Mouse (Mus musculus): ENCODE data around the gene Prrc2b. TPM values are rescaled to one million over a fixed set of nuclear protein-coding genes. Genes with fewer than 3 reads are reported as not detected.

The Prrc2b gene
- polyA plus RNA-seq, 1 experiment from 2014 or later, result 7.7 TPM

DNA sequence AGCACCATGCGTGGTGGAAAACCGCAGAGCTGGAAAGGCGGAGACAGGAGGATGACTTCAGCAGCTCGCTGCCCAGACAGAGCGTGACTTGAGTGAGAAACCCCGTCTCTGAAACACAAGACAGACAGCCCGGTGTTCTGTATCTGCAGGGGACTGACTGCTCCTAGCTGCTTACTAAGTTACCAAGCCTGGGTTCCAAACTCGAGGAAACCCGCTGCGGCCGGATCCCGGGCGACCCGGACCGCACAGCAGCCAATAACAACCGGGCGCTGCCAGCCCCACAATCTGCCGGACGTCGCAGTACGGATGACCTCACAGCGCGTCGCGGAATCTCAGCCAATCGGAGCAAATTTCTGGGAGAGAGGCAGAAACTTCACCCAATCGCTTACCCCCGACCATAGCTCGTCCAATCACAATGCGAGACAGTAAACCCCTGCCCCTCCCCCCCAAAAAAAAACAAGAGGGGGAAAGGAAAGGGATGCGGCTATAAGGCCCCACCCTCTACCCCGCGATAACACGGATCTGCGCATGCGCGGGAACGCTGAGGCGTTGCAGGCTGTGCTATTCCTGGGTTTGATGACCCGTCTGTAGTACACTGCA, 13.1 kb upstream of the Prrc2b start:
- WGBS (ENCODE audit: insufficient replicate concordance), result under 1% methylated on average over 40 of the region's 40 CpGs
- peak overlapping the region; percentile 74 for H3K4me2 ChIP-seq
- H3K27me3 ChIP-seq, result no peaks in the 10 kb centered on the region
- ATAC-seq (ENCODE audit: low read depth) (peak; percentile 92), DNase-seq (peak; percentile 94)
- H3K9ac ChIP-seq, result peak overlapping the region; percentile 74
- H3K9me3 ChIP-seq (replicated peaks), result no peaks in the 10 kb centered on the region
- no peaks in the 10 kb centered on the region for H3K36me3 ChIP-seq
- peak overlapping the region; percentile 92 for H3K27ac ChIP-seq
- peak overlapping the region; percentile 64 for H3K4me3 ChIP-seq (replicated peaks)
- peaks cover 46% of the 10 kb centered on the region for H3K4me1 ChIP-seq (replicated peaks)

DNA sequence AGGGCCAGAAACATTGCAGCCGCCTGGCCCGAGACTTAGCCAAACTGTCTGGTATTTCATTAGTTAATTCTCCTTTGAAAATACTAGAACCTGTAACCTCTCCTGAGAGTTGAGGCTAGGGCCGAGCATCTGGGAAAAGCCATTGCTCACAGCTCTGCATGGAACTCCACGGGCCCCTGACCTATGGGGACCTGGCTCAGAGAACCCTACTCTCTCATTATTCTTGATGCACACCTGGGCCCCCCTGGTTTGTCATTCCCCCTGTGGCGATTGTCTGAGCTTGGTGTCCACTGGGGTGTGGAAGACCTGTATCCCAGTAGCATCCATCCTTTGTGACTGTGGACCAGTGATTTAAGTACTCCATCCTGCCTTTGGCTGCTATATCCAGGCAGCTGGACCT, 11.5 kb upstream of the Prrc2b start:
- 74% methylated on average over 5 of the region's 5 CpGs for WGBS (ENCODE audit: insufficient replicate concordance)
- no peaks in the 10 kb centered on the region for H3K36me3 ChIP-seq

GRCm38 (mm10) chr2:32140498-32140934, 10.4 kb upstream of the Prrc2b start:
- Histone ChIP-seq H3K4me3 (replicated peaks) (no peak overlapping the region), H3K4me2 (no peak overlapping the region), H3K27ac (no peak overlapping the region; the same call in 1 of the 2 replicates), H3K9me3 (replicated peaks) (no peaks in the 10 kb centered on the region), H3K36me3 (no peaks in the 10 kb centered on the region), H3K4me1 (replicated peaks) (peaks cover 42% of the 10 kb centered on the region), H3K27me3 (no peaks in the 10 kb centered on the region), H3K9ac (no peak overlapping the region)
- ATAC-seq (ENCODE audit: low read depth), result no peak
- DNase-seq, result no peak
- 57% methylated on average over 4 of the region's 4 CpGs for WGBS (ENCODE audit: insufficient replicate concordance)

More for the DNA sequence above, 11.5 kb upstream of the Prrc2b start:
- no peak for DNase-seq
- no peak for ATAC-seq (ENCODE audit: low read depth)
- H3K4me2 ChIP-seq, result no peak overlapping the region
- H3K27me3 ChIP-seq, result no peaks in the 10 kb centered on the region
- H3K4me3 ChIP-seq (replicated peaks), result no peak overlapping the region
- no peak overlapping the region for H3K9ac ChIP-seq
- peaks cover 31% of the 10 kb centered on the region for H3K4me1 ChIP-seq (replicated peaks)
- H3K9me3 ChIP-seq (replicated peaks), result no peaks in the 10 kb centered on the region
- no peak overlapping the region for H3K27ac ChIP-seq

DNA sequence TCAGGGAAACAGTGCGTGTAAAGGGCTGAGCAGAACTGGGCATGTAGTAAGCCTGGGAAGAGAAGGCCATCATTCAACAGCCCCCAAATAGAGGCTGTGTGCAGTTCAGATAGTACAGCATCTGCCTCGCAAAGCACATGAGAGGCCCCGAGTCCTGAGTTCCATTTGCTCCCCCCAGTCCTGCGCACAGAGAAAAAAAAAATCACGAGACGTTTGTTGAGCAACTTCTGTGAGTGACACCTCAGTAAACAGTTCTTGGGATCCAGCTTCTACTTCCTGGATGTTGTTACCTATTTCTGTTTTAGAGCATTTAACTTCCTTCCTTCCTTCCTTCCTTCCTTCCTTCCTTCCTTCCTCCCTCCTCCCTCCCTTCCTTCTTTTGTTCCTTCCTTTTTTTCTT, 9.3 kb upstream of the Prrc2b start:
- H3K4me2 ChIP-seq, result no peak overlapping the region
- H3K4me3 ChIP-seq (replicated peaks), result no peak overlapping the region
- DNase-seq (no peak), ATAC-seq (ENCODE audit: low read depth) (no peak)
- no peaks in the 10 kb centered on the region for H3K9me3 ChIP-seq (replicated peaks)
- H3K36me3 ChIP-seq, result no peaks in the 10 kb centered on the region
- H3K4me1 ChIP-seq (replicated peaks), result peaks cover 44% of the 10 kb centered on the region
- H3K9ac ChIP-seq, result no peak overlapping the region
- no peaks in the 10 kb centered on the region for H3K27me3 ChIP-seq
- WGBS (ENCODE audit: insufficient replicate concordance), result 52% methylated on average over 6 of the region's 6 CpGs
- H3K27ac ChIP-seq, result no peak overlapping the region

- Histone ChIP-seq H3K4me2 (no peak overlapping the region), H3K27me3 (no peaks in the 10 kb centered on the region), H3K9me3 (replicated peaks) (no peaks in the 10 kb centered on the region), H3K36me3 (no peaks in the 10 kb centered on the region), H3K27ac (no peak overlapping the region; the same call in 1 of the 2 replicates), H3K4me3 (replicated peaks) (no peak overlapping the region), H3K9ac (no peak overlapping the region), H3K4me1 (replicated peaks) (peaks cover 40% of the 10 kb centered on the region)
- no peak for ATAC-seq (ENCODE audit: low read depth)
- DNase-seq, result no peak
- 59% methylated on average over 6 of the region's 6 CpGs for WGBS (ENCODE audit: insufficient replicate concordance)
Measured at GRCm38 (mm10) chr2:32142368-32142767, 8.5 kb upstream of the Prrc2b start.

- 0 out of 2 replicates have a peak overlapping the region, but pooled peaks have one; percentile 6 for H3K4me2 ChIP-seq
Measured at GRCm38 (mm10) chr2:32144633-32145032, 6.2 kb upstream of the Prrc2b start.

DNA sequence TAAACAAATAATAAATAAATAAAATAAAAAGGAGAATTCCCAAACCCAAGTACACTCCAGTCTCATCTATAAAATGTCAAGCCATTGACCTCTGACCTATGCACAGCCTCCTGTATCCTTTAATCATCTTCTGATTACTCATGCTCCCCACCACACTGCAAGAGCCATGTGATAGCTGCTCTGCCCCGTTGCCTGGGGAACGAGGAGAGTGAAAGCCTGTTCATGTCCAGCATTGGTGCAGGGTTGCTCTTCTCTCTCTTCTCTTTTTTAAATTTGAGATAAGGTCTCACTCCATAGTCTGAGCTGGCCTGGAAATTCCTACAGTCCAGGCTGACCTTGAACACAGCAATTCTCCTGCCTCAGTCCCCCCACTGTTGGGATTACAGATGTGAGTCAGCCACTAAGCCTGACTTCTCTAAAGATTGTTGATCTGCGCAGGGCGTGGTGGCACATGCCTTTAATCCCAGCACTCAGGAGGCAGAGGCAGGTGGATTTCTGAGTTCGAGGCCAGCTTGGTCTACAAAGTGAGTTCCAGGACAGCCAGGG, 4.2 kb upstream of the Prrc2b start:
- DNase-seq (no peak), ATAC-seq (ENCODE audit: low read depth) (no peak)
- Histone ChIP-seq H3K36me3 (no peaks in the 10 kb centered on the region), H3K4me3 (replicated peaks) (no peak overlapping the region), H3K4me1 (replicated peaks) (peaks cover 30% of the 10 kb centered on the region), H3K4me2 (no peak overlapping the region), H3K27me3 (no peaks in the 10 kb centered on the region), H3K27ac (no peak overlapping the region), H3K9me3 (replicated peaks) (no peaks in the 10 kb centered on the region), H3K9ac (no peak overlapping the region)
- WGBS (ENCODE audit: insufficient replicate concordance), result 62% methylated on average over 5 of the region's 5 CpGs

More at GRCm38 (mm10) chr2:32144633-32145032, 6.2 kb upstream of the Prrc2b start:
- Histone ChIP-seq H3K27ac (peak overlapping the region; percentile 88), H3K4me3 (replicated peaks) (no peak overlapping the region), H3K4me1 (replicated peaks) (peaks cover 25% of the 10 kb centered on the region), H3K36me3 (no peaks in the 10 kb centered on the region), H3K9me3 (replicated peaks) (no peaks in the 10 kb centered on the region), H3K9ac (peak overlapping the region; percentile 24; the same call in 1 of the 2 replicates), H3K27me3 (no peaks in the 10 kb centered on the region)
- ATAC-seq (ENCODE audit: low read depth) (peak; percentile 81), DNase-seq (no peak)
- 31% methylated on average over 5 of the region's 5 CpGs for WGBS (ENCODE audit: insufficient replicate concordance)

- ATAC-seq (ENCODE audit: low read depth) (no peak), DNase-seq (no peak)
- no peaks in the 10 kb centered on the region for H3K36me3 ChIP-seq
- peak overlapping the region; percentile 63 for H3K27ac ChIP-seq
- peaks cover 56% of the 10 kb centered on the region for H3K4me1 ChIP-seq (replicated peaks)
- H3K9me3 ChIP-seq (replicated peaks), result no peaks in the 10 kb centered on the region
- H3K4me2 ChIP-seq, result peak overlapping the region; percentile 93
- 52% methylated on average over 1 of the region's 1 CpGs for WGBS (ENCODE audit: insufficient replicate concordance)
- H3K9ac ChIP-seq, result peak overlapping the region; percentile 98
- no peaks in the 10 kb centered on the region for H3K27me3 ChIP-seq
- peak overlapping the region; percentile 94 for H3K4me3 ChIP-seq (replicated peaks)
Measured at GRCm38 (mm10) chr2:32150135-32150534, 747 bp upstream of the Prrc2b start.

- H3K27me3 ChIP-seq, result no peaks in the 10 kb centered on the region
- peak overlapping the region; percentile 94 for H3K4me3 ChIP-seq (replicated peaks)
- H3K9me3 ChIP-seq (replicated peaks), result no peaks in the 10 kb centered on the region
- H3K27ac ChIP-seq, result peak overlapping the region; percentile 63
- peak overlapping the region; percentile 98 for H3K9ac ChIP-seq
- H3K4me2 ChIP-seq, result peak overlapping the region; percentile 93
- peaks cover 56% of the 10 kb centered on the region for H3K4me1 ChIP-seq (replicated peaks)
- DNase-seq (no peak), ATAC-seq (ENCODE audit: low read depth) (no peak)
- no peaks in the 10 kb centered on the region for H3K36me3 ChIP-seq
- WGBS (ENCODE audit: insufficient replicate concordance), result 7% methylated on average over 7 of the region's 7 CpGs
Measured at GRCm38 (mm10) chr2:32150562-32150923, 339 bp upstream of the Prrc2b start.

DNA sequence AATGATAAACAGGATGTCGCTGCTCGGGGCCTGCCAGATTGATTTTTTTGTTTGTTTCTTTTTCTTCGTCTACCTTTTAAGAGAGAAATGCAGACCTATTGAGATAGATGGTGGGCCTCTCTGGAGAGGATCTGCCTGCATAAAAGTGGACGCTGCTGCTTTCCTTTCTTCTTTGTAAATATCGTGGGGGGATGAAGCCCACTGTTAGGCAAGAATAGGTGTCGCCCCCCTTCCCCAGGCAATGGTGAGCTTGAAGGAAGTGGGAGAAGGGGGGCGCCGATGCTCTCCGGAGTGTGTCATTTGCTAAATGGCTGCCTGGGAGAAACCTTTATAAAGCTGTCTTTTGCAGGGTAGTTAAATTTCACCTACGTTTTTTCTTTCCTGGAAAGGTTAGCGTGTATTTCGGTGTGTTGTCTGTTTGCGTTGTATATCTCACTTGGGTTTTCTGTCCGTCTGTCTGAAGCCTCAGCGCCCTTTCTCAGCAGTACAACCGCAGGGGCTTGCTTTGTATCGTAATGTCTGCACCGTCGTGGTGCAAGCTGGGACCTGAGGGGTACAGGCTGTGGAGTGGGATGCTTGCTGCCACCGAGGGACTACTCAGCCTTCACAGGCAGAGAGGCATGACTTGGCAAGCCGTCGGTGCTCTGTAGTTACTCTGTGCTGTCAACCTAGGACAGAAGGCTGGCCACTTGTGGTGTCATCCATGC, 931 bp downstream of the Prrc2b start:
- Histone ChIP-seq H3K36me3 (0 out of 2 replicates have a peak, but pooled peaks cover 3% of the 10 kb centered on the region), H3K9me3 (replicated peaks) (no peaks in the 10 kb centered on the region), H3K27ac (peak overlapping the region; percentile 95), H3K27me3 (no peaks in the 10 kb centered on the region), H3K4me3 (replicated peaks) (peak overlapping the region; percentile 94), H3K4me2 (peak overlapping the region; percentile 93), H3K9ac (peak overlapping the region; percentile 98), H3K4me1 (replicated peaks) (peaks cover 64% of the 10 kb centered on the region)
- under 1% methylated on average over 22 of the region's 22 CpGs for WGBS (ENCODE audit: insufficient replicate concordance)
- DNase-seq (no peak), ATAC-seq (ENCODE audit: low read depth) (peak; percentile 76)

DNA sequence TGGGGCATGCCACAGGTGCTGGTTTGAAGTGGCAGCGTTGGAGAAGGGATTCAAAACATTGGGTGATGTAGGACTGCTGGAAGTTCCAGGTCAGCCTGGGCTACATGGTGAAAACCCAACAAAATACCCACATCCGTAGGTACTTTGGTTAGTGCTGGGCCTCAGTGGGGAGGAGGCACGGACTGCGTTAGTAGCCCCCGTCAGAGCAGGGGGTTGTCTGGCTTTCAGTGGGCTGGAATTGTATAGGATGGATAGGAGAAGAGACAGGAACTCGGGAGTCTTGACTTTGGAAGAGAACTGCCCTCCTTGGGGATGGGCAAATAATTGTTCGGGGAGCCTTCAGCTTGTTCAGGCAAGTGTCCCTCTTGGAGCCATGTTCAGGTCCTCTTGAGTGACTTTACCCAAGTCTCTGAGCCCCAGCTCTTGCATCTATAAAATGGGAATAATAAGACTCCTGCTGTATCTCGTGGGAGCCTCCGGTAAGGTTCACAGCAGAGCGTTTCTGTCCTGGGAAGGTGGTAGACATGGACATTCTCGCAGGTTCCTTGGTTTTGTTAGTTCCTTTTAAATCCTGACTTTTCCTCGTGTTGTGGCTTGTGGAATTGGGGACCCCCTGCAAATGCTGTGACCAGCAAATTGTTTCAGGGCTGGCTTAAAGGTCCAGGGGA, 1.6 kb downstream of the Prrc2b start:
- H3K27me3 ChIP-seq, result no peaks in the 10 kb centered on the region
- peak overlapping the region; percentile 94 for H3K4me3 ChIP-seq (replicated peaks)
- peak overlapping the region; percentile 93 for H3K4me2 ChIP-seq
- ATAC-seq (ENCODE audit: low read depth) (peak; percentile 5; the same call in 1 of the 2 replicates), DNase-seq (no peak)
- peaks cover 69% of the 10 kb centered on the region for H3K4me1 ChIP-seq (replicated peaks)
- 0 out of 2 replicates have a peak, but pooled peaks cover 3% of the 10 kb centered on the region for H3K36me3 ChIP-seq
- peak overlapping the region; percentile 95 for H3K27ac ChIP-seq
- 19% methylated on average over 12 of the region's 12 CpGs for WGBS (ENCODE audit: insufficient replicate concordance)
- no peaks in the 10 kb centered on the region for H3K9me3 ChIP-seq (replicated peaks)
- peak overlapping the region; percentile 98 for H3K9ac ChIP-seq

Data from liver, embryonic 13.5 days (tissue).